Mouse (Mus musculus): Measurements from ENCODE around the gene Gm9936. TPM values are rescaled to one million over a fixed set of nuclear protein-coding genes. Genes with fewer than 3 reads are reported as not detected.

The Gm9936 gene
- polyA plus RNA-seq, 1 experiment from 2014 or later, result 0.02 TPM

DNA sequence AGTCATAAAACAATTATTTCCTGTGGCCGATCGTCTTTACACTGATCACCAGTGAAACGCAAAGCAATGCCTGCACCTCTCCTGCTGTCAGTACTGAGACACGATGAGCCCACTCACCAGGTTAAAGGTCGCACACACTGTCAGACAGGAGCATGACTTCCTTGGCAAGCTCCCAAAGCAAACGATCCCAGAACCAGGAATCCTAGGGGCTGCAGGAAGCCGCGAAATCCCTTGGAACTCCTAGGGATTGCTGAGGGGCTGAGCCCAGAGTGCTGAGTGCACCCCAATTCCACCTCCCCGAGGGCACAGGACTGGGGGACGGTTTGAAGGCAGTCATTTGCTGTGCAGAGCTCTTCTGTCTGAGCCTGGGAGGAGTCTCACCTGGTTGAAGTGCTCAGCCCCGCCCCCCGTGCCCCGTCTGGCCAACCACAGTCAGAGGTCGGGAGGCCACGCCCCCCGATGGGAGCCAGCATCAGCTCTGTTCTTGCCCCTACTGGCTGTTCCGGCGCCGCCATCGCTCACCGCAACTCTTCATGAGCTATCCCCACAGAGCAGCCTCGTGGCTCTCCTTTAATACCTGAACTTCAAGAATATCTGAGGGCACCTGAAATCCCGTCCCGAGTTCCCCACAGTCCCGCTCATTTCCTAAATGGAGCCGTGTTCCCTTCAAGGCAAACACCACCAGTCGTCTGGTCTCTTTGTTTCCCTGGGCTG is 32.3 kb downstream of the Gm9936 start:
- peaks cover 8% of the 10 kb centered on the region for H3K4me1 ChIP-seq (ENCODE audit: control insufficient read depth, low read depth, low read length)
- H3K4me3 ChIP-seq (ENCODE audit: low read depth, low read length), result peak overlapping the region; percentile 53
- H3K9me3 ChIP-seq (replicated peaks; ENCODE audit: control insufficient read depth, low read length), result no peaks in the 10 kb centered on the region
- H3K36me3 ChIP-seq (ENCODE audit: control insufficient read depth, insufficient read depth), result no peaks in the 10 kb centered on the region
- ATAC-seq (ENCODE audit: low read depth), result peak; percentile 95
- 10% methylated on average over 26 of the region's 27 CpGs for WGBS (ENCODE audit: insufficient replicate concordance)
- H3K27me3 ChIP-seq (ENCODE audit: control insufficient read depth, insufficient read depth, low read depth, low read length), result no peaks in the 10 kb centered on the region
- peak overlapping the region; percentile 80 for H3K27ac ChIP-seq (ENCODE audit: low read length)
- peak overlapping the region; percentile 46 for H3K9ac ChIP-seq (ENCODE audit: low read depth, low read length)
- peak overlapping the region; percentile 66 for H3K4me2 ChIP-seq (ENCODE audit: low read depth, low read length)

DNA sequence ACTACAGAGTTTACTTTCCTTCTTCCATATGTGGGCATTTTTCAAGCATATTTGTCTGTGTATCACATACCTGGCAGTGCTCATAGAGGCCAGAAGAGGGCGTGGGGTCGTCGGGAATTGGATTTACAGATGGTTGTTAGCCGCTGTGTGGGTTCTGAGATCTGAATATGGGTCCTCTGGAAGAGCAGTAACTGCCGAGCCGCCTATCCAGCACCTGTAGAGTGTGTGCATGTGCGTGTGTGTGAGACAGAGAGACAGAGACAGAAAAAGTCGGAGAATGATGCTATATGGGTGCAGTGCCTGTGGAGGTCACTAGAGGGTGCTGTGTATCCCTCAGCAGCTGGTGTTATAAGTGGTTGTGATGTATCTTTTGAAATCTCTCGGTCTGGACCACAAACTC is 34.3 kb downstream of the Gm9936 start:
- Histone ChIP-seq H3K4me2 (ENCODE audit: low read depth, low read length) (peak overlapping the region; percentile 62), H3K36me3 (ENCODE audit: control insufficient read depth, insufficient read depth) (no peaks in the 10 kb centered on the region), H3K27ac (ENCODE audit: low read length) (no peak overlapping the region), H3K9me3 (replicated peaks; ENCODE audit: control insufficient read depth, low read length) (no peaks in the 10 kb centered on the region), H3K27me3 (ENCODE audit: control insufficient read depth, insufficient read depth, low read depth, low read length) (no peaks in the 10 kb centered on the region), H3K4me1 (ENCODE audit: control insufficient read depth, low read depth, low read length) (peaks cover 8% of the 10 kb centered on the region), H3K9ac (ENCODE audit: low read depth, low read length) (no peak overlapping the region), H3K4me3 (ENCODE audit: low read depth, low read length) (peak overlapping the region; percentile 42)
- 6% methylated on average over 9 of the region's 9 CpGs for WGBS (ENCODE audit: insufficient replicate concordance)
- no peak for ATAC-seq (ENCODE audit: low read depth)

DNA sequence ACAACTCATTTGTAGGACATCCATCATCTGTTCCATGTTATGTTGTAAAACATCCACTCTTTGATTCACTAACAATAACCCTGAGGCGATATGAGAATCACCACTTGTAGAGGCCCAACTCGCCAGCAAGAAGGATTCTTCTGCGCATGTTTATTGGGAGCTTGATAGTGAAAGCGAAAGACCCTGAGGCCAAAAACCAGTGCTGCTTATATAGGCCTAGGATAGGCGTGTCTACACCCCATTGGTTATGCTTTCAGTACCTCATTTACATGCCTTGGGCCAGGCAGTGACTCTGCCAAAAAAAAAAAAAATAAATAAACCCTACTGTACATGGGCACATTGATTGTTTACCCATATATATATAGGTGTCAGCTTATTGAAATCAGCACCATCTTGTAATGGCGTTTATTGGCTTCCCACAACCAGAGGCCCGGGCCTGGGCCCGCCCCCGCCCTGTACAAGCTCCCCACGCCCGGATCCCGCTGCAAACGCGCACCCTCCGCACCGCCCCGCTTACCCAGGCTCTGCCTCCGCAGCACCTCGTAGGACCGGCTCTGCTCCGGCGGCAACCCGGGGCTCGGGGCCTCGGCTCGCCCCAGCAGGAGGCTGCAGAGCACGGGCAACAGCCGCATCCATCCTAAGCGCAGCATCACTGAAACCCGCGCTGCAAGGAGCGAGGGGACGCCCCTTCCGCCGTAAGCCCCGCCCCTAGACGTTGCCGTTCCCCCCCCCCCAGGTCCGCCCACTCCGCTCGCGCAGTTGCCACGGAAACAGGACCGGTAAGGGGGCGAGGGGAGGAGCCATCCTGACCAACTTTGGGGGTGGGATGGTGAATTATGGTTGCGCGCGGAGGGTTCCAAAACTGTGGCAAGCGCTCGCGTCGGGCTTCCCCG is 35.4 kb downstream of the Gm9936 start, which contains the start of gene 1500011B03Rik:
1500011B03Rik (minus strand) TSS at position 673 of the 893 bp plus-strand sequence.
- H3K9ac ChIP-seq (ENCODE audit: low read depth, low read length), result peak within 1 kb of the TSS; percentile 68
- no peaks in the 10 kb centered on the region for H3K9me3 ChIP-seq (replicated peaks; ENCODE audit: control insufficient read depth, low read length)
- H3K4me3 ChIP-seq (ENCODE audit: low read depth, low read length), result peak within 1 kb of the TSS; percentile 80
- WGBS (ENCODE audit: insufficient replicate concordance), result 9% methylated on average over 53 of the region's 53 CpGs
- H3K27ac ChIP-seq (ENCODE audit: low read length), result peak within 1 kb of the TSS; percentile 57; the same call in 1 of the 2 replicates
- ATAC-seq (ENCODE audit: low read depth), result peak; percentile 52
- peaks cover 8% of the 10 kb centered on the region for H3K4me1 ChIP-seq (ENCODE audit: control insufficient read depth, low read depth, low read length)
- H3K4me2 ChIP-seq (ENCODE audit: low read depth, low read length), result peak within 1 kb of the TSS; percentile 96
- no peaks in the 10 kb centered on the region for H3K36me3 ChIP-seq (ENCODE audit: control insufficient read depth, insufficient read depth)
- H3K27me3 ChIP-seq (ENCODE audit: control insufficient read depth, insufficient read depth, low read depth, low read length), result no peaks in the 10 kb centered on the region

DNA sequence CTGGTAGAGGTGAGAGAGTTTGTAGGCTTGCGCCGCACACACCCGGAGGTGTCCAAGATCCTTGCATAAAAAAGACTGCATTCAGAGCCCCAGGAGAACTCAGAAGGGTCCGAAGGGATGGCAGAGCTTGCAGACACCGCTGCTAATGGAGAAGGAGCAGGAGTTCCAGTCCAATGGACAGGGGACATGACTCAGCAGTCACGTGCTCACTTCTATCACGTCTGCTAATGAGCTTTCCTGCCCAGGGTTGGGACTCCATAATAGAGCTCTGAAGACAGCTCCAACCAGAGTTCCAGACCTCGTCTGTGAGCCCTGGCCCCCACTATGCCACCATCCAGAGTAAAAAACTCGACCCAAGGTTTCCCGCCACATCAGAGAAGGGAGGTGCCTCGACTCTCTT is 40.4 kb downstream of the Gm9936 start:
- 55% methylated on average over 10 of the region's 11 CpGs for WGBS (ENCODE audit: insufficient replicate concordance)
- no peak overlapping the region for H3K27ac ChIP-seq (ENCODE audit: low read length)
- ATAC-seq (ENCODE audit: low read depth), result peak; percentile 53
- no peaks in the 10 kb centered on the region; the same call in none of the 2 replicates for H3K4me1 ChIP-seq (ENCODE audit: control insufficient read depth, low read depth, low read length)
- no peaks in the 10 kb centered on the region for H3K36me3 ChIP-seq (ENCODE audit: control insufficient read depth, insufficient read depth)
- no peak overlapping the region for H3K9ac ChIP-seq (ENCODE audit: low read depth, low read length)
- no peak overlapping the region for H3K4me3 ChIP-seq (ENCODE audit: low read depth, low read length)
- H3K4me2 ChIP-seq (ENCODE audit: low read depth, low read length), result no peak overlapping the region
- H3K9me3 ChIP-seq (replicated peaks; ENCODE audit: control insufficient read depth, low read length), result no peaks in the 10 kb centered on the region
- no peaks in the 10 kb centered on the region for H3K27me3 ChIP-seq (ENCODE audit: control insufficient read depth, insufficient read depth, low read depth, low read length)

DNA sequence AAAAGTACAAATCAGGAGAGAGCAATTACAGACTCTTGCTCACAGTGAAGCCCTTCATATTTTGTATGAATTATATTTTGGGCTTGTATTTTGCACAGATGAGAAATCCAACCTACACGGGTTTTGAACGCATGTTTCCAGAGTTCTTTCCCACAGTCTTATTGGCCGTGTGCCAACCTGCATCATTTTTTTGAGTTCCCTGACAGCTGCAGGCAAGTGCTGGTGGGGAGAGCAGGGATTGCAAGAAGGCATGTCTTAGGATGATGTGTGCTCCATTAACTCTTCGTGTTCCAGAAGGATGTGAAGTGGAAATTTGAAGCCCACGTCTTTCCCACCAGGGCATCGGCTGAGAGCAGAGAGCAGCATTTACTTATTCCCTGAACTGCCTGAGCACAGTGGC is 41.9 kb downstream of the Gm9936 start:
- Histone ChIP-seq H3K36me3 (ENCODE audit: control insufficient read depth, insufficient read depth) (no peaks in the 10 kb centered on the region), H3K4me3 (ENCODE audit: low read depth, low read length) (no peak overlapping the region), H3K27ac (ENCODE audit: low read length) (no peak overlapping the region), H3K27me3 (ENCODE audit: control insufficient read depth, insufficient read depth, low read depth, low read length) (no peaks in the 10 kb centered on the region), H3K4me2 (ENCODE audit: low read depth, low read length) (no peak overlapping the region), H3K4me1 (ENCODE audit: control insufficient read depth, low read depth, low read length) (peaks cover 5% of the 10 kb centered on the region), H3K9ac (ENCODE audit: low read depth, low read length) (no peak overlapping the region), H3K9me3 (replicated peaks; ENCODE audit: control insufficient read depth, low read length) (no peaks in the 10 kb centered on the region)
- ATAC-seq (ENCODE audit: low read depth), result no peak
- 65% methylated on average over 6 of the region's 6 CpGs for WGBS (ENCODE audit: insufficient replicate concordance)

DNA sequence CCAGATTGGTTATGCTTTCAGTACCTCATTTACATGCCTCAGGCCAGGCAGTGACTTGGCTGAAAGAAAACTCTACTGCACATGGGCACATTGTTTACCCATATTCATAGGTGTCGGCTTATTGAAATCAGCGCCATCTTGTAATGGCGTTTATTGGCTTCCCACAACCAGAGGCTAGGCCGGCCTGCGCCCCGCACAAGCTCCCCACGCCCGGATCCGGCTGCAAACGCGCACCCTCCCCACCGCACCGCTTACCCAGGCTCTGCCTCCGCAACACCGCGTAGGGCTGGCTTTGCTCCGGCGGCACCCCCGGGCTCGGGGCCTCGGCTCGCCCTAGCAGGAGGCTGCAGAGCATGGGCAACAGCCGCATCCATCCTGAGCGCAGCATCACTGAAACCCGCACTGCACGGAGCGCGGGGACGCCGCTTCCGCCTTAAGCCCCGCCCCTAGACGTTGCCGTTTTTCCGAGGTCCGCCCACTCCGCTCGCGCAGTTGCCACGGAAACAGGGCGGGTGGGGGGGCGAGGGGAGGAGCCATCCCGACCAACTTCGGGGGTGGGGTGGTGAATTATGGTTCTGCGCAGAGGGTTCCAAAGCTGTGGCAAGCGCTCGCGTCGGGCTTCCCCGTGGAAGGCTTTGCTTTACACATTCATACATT is 44.8 kb downstream of the Gm9936 start:
- H3K9me3 ChIP-seq (replicated peaks; ENCODE audit: control insufficient read depth, low read length), result no peaks in the 10 kb centered on the region
- no peaks in the 10 kb centered on the region for H3K36me3 ChIP-seq (ENCODE audit: control insufficient read depth, insufficient read depth)
- H3K9ac ChIP-seq (ENCODE audit: low read depth, low read length), result peak overlapping the region; percentile 75
- peak; percentile 86 for ATAC-seq (ENCODE audit: low read depth)
- H3K27ac ChIP-seq (ENCODE audit: low read length), result peak overlapping the region; percentile 54; the same call in 1 of the 2 replicates
- H3K4me2 ChIP-seq (ENCODE audit: low read depth, low read length), result peak overlapping the region; percentile 82
- H3K27me3 ChIP-seq (ENCODE audit: control insufficient read depth, insufficient read depth, low read depth, low read length), result no peaks in the 10 kb centered on the region
- peak overlapping the region; percentile 88 for H3K4me3 ChIP-seq (ENCODE audit: low read depth, low read length)
- H3K4me1 ChIP-seq (ENCODE audit: control insufficient read depth, low read depth, low read length), result peaks cover 13% of the 10 kb centered on the region
- under 1% methylated on average over 50 of the region's 50 CpGs for WGBS (ENCODE audit: insufficient replicate concordance)

DNA sequence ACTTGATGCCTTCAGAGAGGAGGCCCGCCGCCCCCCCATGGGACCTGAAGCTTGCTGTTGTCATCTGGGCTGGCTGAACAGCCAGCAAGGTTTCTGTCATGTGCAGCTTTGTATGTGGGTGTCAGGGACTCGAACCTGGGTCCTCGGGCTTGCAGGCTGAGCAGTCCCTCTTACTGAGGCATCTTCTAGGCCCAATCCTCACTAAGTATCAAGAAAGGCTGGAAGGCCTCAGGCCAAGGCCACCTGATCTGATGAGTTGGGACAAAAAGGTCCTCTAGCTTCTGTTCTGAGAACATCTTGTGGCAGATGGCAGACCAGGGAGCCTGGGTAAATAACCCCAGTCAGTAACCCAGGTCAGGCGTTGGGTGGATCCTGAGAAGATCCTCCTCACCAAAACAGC is 48.7 kb downstream of the Gm9936 start:
- no peak overlapping the region for H3K4me2 ChIP-seq (ENCODE audit: low read depth, low read length)
- 59% methylated on average over 5 of the region's 5 CpGs for WGBS (ENCODE audit: insufficient replicate concordance)
- H3K27me3 ChIP-seq (ENCODE audit: control insufficient read depth, insufficient read depth, low read depth, low read length), result no peaks in the 10 kb centered on the region
- H3K4me3 ChIP-seq (ENCODE audit: low read depth, low read length), result no peak overlapping the region
- H3K4me1 ChIP-seq (ENCODE audit: control insufficient read depth, low read depth, low read length), result peaks cover 46% of the 10 kb centered on the region
- no peak overlapping the region for H3K27ac ChIP-seq (ENCODE audit: low read length)
- H3K36me3 ChIP-seq (ENCODE audit: control insufficient read depth, insufficient read depth), result peaks cover 2% of the 10 kb centered on the region
- no peaks in the 10 kb centered on the region for H3K9me3 ChIP-seq (replicated peaks; ENCODE audit: control insufficient read depth, low read length)
- no peak for ATAC-seq (ENCODE audit: low read depth)
- no peak overlapping the region for H3K9ac ChIP-seq (ENCODE audit: low read depth, low read length)

DNA sequence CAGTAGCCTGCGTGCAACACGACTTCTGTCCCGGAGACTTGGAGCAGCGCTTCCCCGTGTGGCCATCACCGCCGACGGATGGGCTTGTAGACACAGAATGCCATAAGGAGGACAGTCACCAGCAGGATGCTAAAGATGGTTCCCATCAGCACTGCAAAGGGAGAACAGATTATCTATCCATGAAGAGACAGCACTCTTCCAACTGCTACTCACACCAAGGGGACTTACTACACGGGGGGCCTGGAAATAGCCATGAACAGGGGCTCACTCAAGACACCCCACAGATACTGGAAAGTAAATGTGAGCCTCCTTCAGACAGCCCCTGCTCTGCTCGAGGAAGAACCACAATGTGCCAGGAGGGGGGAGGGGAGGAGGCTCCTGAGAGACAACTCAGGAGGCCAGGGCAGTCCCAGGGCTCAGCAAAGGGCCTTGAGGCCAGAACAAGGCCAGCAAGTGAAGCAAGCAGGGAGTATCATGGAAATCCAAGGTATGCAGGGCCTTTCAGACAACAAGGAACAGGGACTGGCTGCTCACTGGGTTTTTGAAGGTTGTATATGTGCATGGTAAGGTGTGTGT is 49.2 kb downstream of the Gm9936 start:
- Histone ChIP-seq H3K27me3 (ENCODE audit: control insufficient read depth, insufficient read depth, low read depth, low read length) (no peaks in the 10 kb centered on the region), H3K4me2 (ENCODE audit: low read depth, low read length) (no peak overlapping the region), H3K4me3 (ENCODE audit: low read depth, low read length) (no peak overlapping the region), H3K27ac (ENCODE audit: low read length) (no peak overlapping the region), H3K9ac (ENCODE audit: low read depth, low read length) (no peak overlapping the region), H3K36me3 (ENCODE audit: control insufficient read depth, insufficient read depth) (peaks cover 7% of the 10 kb centered on the region), H3K4me1 (ENCODE audit: control insufficient read depth, low read depth, low read length) (peaks cover 46% of the 10 kb centered on the region), H3K9me3 (replicated peaks; ENCODE audit: control insufficient read depth, low read length) (no peaks in the 10 kb centered on the region)
- 74% methylated on average over 10 of the region's 10 CpGs for WGBS (ENCODE audit: insufficient replicate concordance)
- ATAC-seq (ENCODE audit: low read depth), result no peak

Data from liver, embryonic 16.5 days (tissue).